Mouse (Mus musculus) stomach, postnatal 0 days (tissue): Measurements from ENCODE around the gene Clcnka.

ENCODE experiments used
- CTCF ChIP-seq: IDR thresholded peaks from 2 replicates; pipeline ENCODE4 v1.5.1; 2016; ENCODE audit warnings: antibody characterized with exemption, low read depth, mild to moderate bottlenecking, moderate library complexity
- EP300 ChIP-seq: optimal IDR thresholded peaks from 2 replicates; pipeline ENCODE3; 2016; ENCODE audit warnings: antibody characterized with exemption

GRCm38 (mm10) chr4:141334695-141335094 lies 63.8 kb downstream of the Clcnka start:
- no peak for TF ChIP-seq CTCF
- TF ChIP-seq EP300 = no peak
